Mouse (Mus musculus) hindbrain, embryonic 15.5 days (tissue): ENCODE results near the gene Snd1. TPM values are rescaled to one million over a fixed set of nuclear protein-coding genes. Genes with fewer than 3 reads are reported as not detected.

ENCODE experiments used
- ATAC-seq: fragments of 200-750 bp; cut with Nextera tagmentation; 2 replicates; pipeline ENCODE4 v1.8.0; 2017; ENCODE audit warnings: low read depth, moderate number of reproducible peaks, moderate TSS enrichment; ENCODE audit not compliant: low FRiP score
- H3K27ac ChIP-seq: fragments of 300-500 bp; sonication (generic); replicated peaks from 2 replicates; pipeline ENCODE4 v1.5.1; 2015; ENCODE audit warnings: mild to moderate bottlenecking, inconsistent platforms
- H3K27me3 ChIP-seq: fragments of 300-500 bp; sonication (generic); 2 replicates; pipeline ENCODE4 v1.6.1; 2015; ENCODE audit warnings: control low read depth, inconsistent platforms
- H3K36me3 ChIP-seq: fragments of 300-500 bp; sonication (generic); 2 replicates; pipeline ENCODE4 v1.6.1; 2015; ENCODE audit warnings: control low read depth, inconsistent platforms
- H3K4me1 ChIP-seq: fragments of 300-500 bp; sonication (generic); replicated peaks from 2 replicates; pipeline ENCODE4 v1.6.1; 2015; ENCODE audit warnings: control low read depth, inconsistent platforms
- H3K4me2 ChIP-seq: fragments of 300-500 bp; sonication (generic); 2 replicates; pipeline ENCODE4 v1.6.1; 2015; ENCODE audit warnings: moderate library complexity, mild to moderate bottlenecking, inconsistent platforms
- H3K4me3 ChIP-seq: fragments of 300-500 bp; sonication (generic); 2 replicates; pipeline ENCODE4 v1.5.1; 2015; ENCODE audit warnings: mild to moderate bottlenecking, inconsistent platforms
- H3K9ac ChIP-seq: fragments of 300-500 bp; sonication (generic); 2 replicates; pipeline ENCODE4 v1.6.1; 2015; ENCODE audit warnings: inconsistent platforms
- H3K9me3 ChIP-seq: fragments of 300-500 bp; sonication (generic); 2 replicates; pipeline ENCODE4 v1.6.1; 2016; ENCODE audit warnings: control low read depth, inconsistent platforms
- WGBS: fragments of 180-500 bp; shearing (Covaris S2); methylation state at CpG from one replicate; pipeline ENCODE4 v1.1.7; 2015; 5-methylcytosine and 5-hydroxymethylcytosine counted together
- polyA plus RNA-seq: library from polyadenylated mRNA; unstranded; fragments of >200 nt; fragmentation: Nextera tagmentation; extraction: Ambion mirVana; gene quantifications from 2 replicates; pipeline ENCODE4 v1.2.1, GENCODE M21; 2015

Snd1 gene
- polyA plus RNA-seq, 1 experiment from 2014 or later: 76.4 TPM

- Histone ChIP-seq H3K4me3 (no peak overlapping the region), H3K27ac (no peak overlapping the region), H3K9ac (no peak overlapping the region), H3K27me3 (no peaks in the 10 kb centered on the region), H3K4me2 (no peak overlapping the region), H3K36me3 (no peaks in the 10 kb centered on the region), H3K4me1 (0 out of 2 replicates have a peak, but pooled peaks cover 5% of the 10 kb centered on the region), H3K9me3 (no peaks in the 10 kb centered on the region)
- ATAC-seq: no peak
- WGBS: 76% methylated on average over 4 of the region's 4 CpGs
Measured at GRCm38 (mm10) chr6:28609291-28609690, 134.4 kb downstream of the Snd1 start.

DNA sequence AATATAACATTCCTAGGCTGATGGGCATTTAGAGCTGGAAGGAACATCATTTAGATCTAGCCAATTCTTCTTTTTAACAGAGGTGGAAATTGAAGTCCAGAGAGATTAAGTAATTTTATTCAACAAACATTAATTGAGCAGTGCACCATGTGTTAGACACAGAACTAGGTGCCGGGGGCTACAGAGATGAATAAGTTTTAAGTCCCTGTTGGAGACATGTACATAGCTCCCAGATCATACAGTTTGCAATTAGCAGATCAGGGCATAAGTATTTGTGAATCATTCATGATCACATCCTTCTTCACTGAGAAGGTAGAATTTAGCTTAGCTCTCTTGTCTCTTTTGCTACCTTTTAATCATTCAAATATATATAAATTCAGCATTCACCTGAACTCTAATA is 135.2 kb downstream of the Snd1 start:
- no peaks in the 10 kb centered on the region for H3K9me3 ChIP-seq
- H3K4me1 ChIP-seq: 0 out of 2 replicates have a peak, but pooled peaks cover 5% of the 10 kb centered on the region
- no peak overlapping the region for H3K9ac ChIP-seq
- ATAC-seq: no peak
- no peak overlapping the region for H3K27ac ChIP-seq
- no peak overlapping the region for H3K4me2 ChIP-seq
- no peaks in the 10 kb centered on the region for H3K27me3 ChIP-seq
- WGBS: 84% methylated on average over 1 of the region's 1 CpGs
- H3K4me3 ChIP-seq: no peak overlapping the region
- no peaks in the 10 kb centered on the region for H3K36me3 ChIP-seq

- no peaks in the 10 kb centered on the region for H3K36me3 ChIP-seq
- H3K9me3 ChIP-seq: no peaks in the 10 kb centered on the region
- no peak overlapping the region for H3K4me3 ChIP-seq
- WGBS: 84% methylated on average over 4 of the region's 4 CpGs
- H3K4me1 ChIP-seq: peaks cover 4% of the 10 kb centered on the region; the same call in 1 of the 2 replicates
- no peak for ATAC-seq
- no peak overlapping the region for H3K27ac ChIP-seq
- H3K4me2 ChIP-seq: no peak overlapping the region
- H3K9ac ChIP-seq: no peak overlapping the region
- H3K27me3 ChIP-seq: no peaks in the 10 kb centered on the region
Measured at GRCm38 (mm10) chr6:28613441-28613840, 138.5 kb downstream of the Snd1 start.

DNA sequence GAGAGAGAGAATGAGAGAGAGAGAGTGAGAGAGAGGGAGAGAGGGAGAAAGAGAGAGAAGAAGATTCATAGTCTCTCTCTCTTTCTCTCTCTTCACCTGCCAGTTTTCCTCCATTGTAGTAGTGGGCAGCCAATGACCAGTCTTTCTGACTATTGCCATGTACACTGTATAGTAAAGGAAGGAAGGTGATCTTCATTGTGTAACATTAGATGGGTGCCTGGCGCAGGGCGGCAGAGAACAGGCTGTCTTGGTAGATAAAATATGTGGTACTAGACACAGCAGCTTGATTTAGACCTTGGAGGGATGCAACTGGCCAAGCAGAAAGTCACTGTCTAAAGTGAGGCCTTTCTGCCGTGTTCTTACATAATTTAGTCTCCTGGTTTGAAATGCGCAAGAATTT is 139.9 kb downstream of the Snd1 start:
- Histone ChIP-seq H3K36me3 (no peaks in the 10 kb centered on the region), H3K4me3 (no peak overlapping the region), H3K4me1 (peaks cover 16% of the 10 kb centered on the region), H3K4me2 (no peak overlapping the region), H3K27ac (no peak overlapping the region), H3K9me3 (no peaks in the 10 kb centered on the region), H3K27me3 (no peaks in the 10 kb centered on the region), H3K9ac (no peak overlapping the region)
- WGBS: 84% methylated on average over 4 of the region's 4 CpGs
- no peak for ATAC-seq

DNA sequence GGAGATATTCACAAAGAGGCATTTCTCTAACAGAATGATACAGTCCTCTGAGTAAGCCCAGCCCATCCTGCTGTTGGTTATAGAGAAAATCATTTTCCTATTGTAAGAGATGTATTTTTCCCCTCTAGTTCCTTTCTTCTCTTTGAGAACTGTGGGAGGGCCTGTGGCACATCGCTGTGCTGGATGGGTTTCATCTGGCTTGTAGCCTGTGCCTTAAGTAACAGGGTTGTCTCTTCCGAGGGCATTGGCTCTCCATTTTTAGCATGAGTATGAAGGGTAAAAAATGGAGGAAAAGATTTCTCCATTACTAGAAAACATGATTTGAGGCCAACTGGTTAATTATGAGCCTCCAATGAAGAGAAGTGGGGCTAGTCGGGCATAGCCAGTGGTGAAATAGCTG is 140.5 kb downstream of the Snd1 start:
- no peak overlapping the region for H3K27ac ChIP-seq
- H3K9ac ChIP-seq: no peak overlapping the region
- ATAC-seq: no peak
- no peaks in the 10 kb centered on the region for H3K9me3 ChIP-seq
- H3K27me3 ChIP-seq: no peaks in the 10 kb centered on the region
- H3K4me3 ChIP-seq: no peak overlapping the region
- H3K36me3 ChIP-seq: no peaks in the 10 kb centered on the region
- H3K4me1 ChIP-seq: peaks cover 19% of the 10 kb centered on the region
- H3K4me2 ChIP-seq: no peak overlapping the region
- WGBS: 69% methylated on average over 3 of the region's 3 CpGs

DNA sequence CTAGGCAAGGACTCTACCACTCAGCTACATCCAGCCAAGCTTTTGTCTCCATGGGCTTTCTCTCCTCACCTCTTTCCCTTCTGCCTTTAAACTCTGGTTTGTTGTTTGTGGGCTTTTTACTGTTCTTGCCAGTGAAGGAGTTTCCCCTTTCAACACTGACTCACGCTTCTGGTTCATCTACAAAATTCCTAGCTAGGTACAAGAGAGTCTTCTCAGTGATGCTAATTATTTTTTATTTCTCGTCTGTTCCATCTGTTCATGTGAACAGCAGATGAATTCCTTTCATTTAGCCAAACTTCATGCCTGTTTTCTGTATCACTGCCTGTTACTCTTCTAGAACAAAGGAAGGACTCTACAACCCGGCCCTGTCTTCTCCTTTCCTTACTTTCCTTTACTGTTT is 141.0 kb downstream of the Snd1 start:
- H3K27ac ChIP-seq: no peak overlapping the region
- no peaks in the 10 kb centered on the region for H3K9me3 ChIP-seq
- ATAC-seq: no peak
- H3K4me3 ChIP-seq: no peak overlapping the region
- no peaks in the 10 kb centered on the region for H3K27me3 ChIP-seq
- H3K36me3 ChIP-seq: no peaks in the 10 kb centered on the region
- no peak overlapping the region for H3K4me2 ChIP-seq
- peaks cover 19% of the 10 kb centered on the region for H3K4me1 ChIP-seq
- no peak overlapping the region for H3K9ac ChIP-seq
- 45% methylated on average over 3 of the region's 3 CpGs for WGBS

GRCm38 (mm10) chr6:28618299-28618698 is 143.4 kb downstream of the Snd1 start:
- H3K27ac ChIP-seq: no peak overlapping the region
- no peak for ATAC-seq
- no peak overlapping the region for H3K4me2 ChIP-seq
- H3K9me3 ChIP-seq: no peaks in the 10 kb centered on the region
- H3K4me1 ChIP-seq: peaks cover 19% of the 10 kb centered on the region
- H3K36me3 ChIP-seq: no peaks in the 10 kb centered on the region
- H3K9ac ChIP-seq: no peak overlapping the region
- H3K27me3 ChIP-seq: no peaks in the 10 kb centered on the region
- WGBS: 40% methylated on average over 3 of the region's 3 CpGs
- no peak overlapping the region for H3K4me3 ChIP-seq

DNA sequence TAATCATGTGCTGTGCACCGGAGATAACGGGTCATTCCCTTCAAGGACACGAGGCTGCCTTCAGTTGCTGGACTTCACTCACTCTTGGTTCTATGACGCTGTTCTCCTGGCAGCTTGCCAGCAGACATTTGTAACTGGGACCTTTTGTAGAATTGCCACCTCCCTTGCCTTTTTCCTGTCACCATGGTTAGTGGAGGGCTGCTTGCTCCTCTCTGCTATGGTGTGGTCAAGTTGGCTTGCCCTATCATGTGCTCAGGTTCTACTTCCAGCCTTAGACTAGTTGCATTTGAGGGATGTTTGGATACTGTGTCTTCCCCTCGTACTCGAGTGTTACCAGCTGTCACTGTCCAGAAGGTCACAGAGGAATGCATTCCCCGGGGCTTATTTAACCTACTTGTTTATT is 143.8 kb downstream of the Snd1 start:
- Histone ChIP-seq H3K27me3 (no peaks in the 10 kb centered on the region), H3K27ac (no peak overlapping the region), H3K9ac (no peak overlapping the region), H3K9me3 (no peaks in the 10 kb centered on the region), H3K4me2 (no peak overlapping the region), H3K4me1 (peaks cover 19% of the 10 kb centered on the region), H3K36me3 (no peaks in the 10 kb centered on the region), H3K4me3 (no peak overlapping the region)
- 29% methylated on average over 7 of the region's 7 CpGs for WGBS
- no peak for ATAC-seq

DNA sequence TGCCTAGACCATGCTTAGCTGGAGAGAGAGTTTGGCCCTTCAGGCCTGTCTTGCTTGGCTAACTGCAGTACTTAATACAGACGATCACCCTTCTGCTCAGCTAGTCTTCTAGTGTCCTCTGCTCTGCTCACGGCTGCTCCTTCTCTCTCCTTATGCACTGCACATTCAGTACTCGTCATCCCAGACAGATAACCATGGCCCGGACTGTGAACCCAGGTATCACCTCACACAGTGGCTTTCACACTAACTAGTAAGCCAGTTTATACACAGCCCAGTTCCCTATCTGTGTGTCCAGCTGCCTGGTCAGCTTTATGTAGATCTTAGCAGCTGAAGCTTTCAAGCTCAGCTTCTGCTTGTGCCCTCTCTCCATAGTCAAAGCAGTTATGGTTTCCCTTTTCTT is 146.5 kb downstream of the Snd1 start:
- Histone ChIP-seq H3K4me3 (no peak overlapping the region), H3K4me2 (no peak overlapping the region), H3K9ac (no peak overlapping the region), H3K36me3 (no peaks in the 10 kb centered on the region), H3K27ac (no peak overlapping the region), H3K27me3 (no peaks in the 10 kb centered on the region), H3K9me3 (no peaks in the 10 kb centered on the region), H3K4me1 (peaks cover 19% of the 10 kb centered on the region)
- ATAC-seq: no peak
- 83% methylated on average over 4 of the region's 4 CpGs for WGBS

DNA sequence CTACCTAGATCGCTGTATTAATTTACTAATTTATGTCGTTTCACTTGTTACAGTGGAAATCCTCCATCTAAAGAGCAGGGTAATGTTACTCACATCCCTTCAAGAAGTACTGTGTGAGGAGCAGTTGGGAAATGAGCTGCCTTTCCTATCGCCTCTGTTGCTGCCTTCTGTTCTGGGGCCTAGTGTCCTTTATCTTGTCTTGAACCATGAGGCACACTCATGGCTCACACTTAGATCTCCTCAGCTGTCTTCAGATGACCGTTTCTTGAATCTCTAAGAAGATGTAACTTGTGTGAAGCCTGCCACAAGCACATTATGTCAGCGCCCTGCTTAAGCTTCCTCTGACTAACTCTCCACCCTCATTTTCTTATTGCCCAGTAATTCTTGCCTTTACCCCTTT is 147.0 kb downstream of the Snd1 start:
- 90% methylated on average over 5 of the region's 5 CpGs for WGBS
- H3K4me1 ChIP-seq: peaks cover 19% of the 10 kb centered on the region
- H3K27me3 ChIP-seq: no peaks in the 10 kb centered on the region
- no peak overlapping the region for H3K9ac ChIP-seq
- H3K4me3 ChIP-seq: no peak overlapping the region
- H3K4me2 ChIP-seq: no peak overlapping the region
- no peaks in the 10 kb centered on the region for H3K9me3 ChIP-seq
- H3K36me3 ChIP-seq: no peaks in the 10 kb centered on the region
- no peak for ATAC-seq
- H3K27ac ChIP-seq: no peak overlapping the region

DNA sequence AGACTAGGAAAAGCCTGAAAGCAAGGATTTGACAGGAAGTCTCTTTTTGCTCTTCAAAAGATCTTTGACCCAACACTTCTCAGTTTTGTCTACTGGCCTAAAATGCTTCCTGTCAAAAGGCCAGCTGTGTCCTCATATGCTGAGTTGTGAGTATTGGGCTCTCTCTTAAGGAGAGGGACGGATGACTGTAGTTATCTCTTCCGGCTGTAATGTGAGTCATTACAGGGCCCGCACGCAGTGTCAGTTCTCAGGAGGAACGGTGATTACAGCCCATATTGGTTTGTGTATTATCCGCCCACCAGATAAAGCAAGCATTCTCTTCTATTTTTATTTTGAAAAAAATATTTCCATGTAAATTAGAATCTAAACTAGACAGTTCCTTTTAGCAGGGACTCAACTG is 147.6 kb downstream of the Snd1 start:
- H3K36me3 ChIP-seq: no peaks in the 10 kb centered on the region
- no peak for ATAC-seq
- H3K9me3 ChIP-seq: no peaks in the 10 kb centered on the region
- WGBS: 79% methylated on average over 6 of the region's 6 CpGs
- H3K4me1 ChIP-seq: peaks cover 19% of the 10 kb centered on the region
- H3K9ac ChIP-seq: no peak overlapping the region
- no peaks in the 10 kb centered on the region for H3K27me3 ChIP-seq
- no peak overlapping the region for H3K4me3 ChIP-seq
- H3K4me2 ChIP-seq: no peak overlapping the region
- H3K27ac ChIP-seq: no peak overlapping the region

GRCm38 (mm10) chr6:28622963-28623362 is 148.0 kb downstream of the Snd1 start:
- no peaks in the 10 kb centered on the region for H3K36me3 ChIP-seq
- WGBS: 88% methylated on average over 3 of the region's 3 CpGs
- no peak overlapping the region for H3K27ac ChIP-seq
- H3K4me3 ChIP-seq: no peak overlapping the region
- no peak overlapping the region for H3K4me2 ChIP-seq
- peaks cover 20% of the 10 kb centered on the region for H3K4me1 ChIP-seq
- H3K9me3 ChIP-seq: no peaks in the 10 kb centered on the region
- no peak for ATAC-seq
- no peaks in the 10 kb centered on the region for H3K27me3 ChIP-seq
- H3K9ac ChIP-seq: no peak overlapping the region

DNA sequence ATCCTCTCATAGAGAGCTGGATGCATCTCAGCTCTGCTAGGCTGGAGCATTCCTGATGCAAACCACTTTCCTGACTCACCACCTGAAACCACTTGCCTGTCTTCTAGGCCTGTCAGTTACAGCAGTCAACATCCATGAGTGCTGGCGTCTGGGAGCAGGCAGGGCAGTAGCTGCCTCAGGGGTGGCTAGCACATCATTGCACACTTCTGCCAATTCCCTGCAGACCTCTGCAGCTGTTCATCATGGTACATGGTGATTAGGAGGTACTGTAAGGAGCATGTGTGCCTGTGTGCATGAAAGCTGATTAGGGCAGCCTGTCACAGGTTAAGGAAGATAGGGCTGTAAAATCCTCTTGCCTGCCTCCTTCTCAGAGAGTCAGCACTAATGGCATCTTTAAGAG is 153.5 kb downstream of the Snd1 start:
- no peaks in the 10 kb centered on the region for H3K9me3 ChIP-seq
- ATAC-seq: peak; percentile 65
- 11% methylated on average over 1 of the region's 1 CpGs for WGBS
- no peak overlapping the region for H3K9ac ChIP-seq
- no peak overlapping the region for H3K4me2 ChIP-seq
- H3K27me3 ChIP-seq: no peaks in the 10 kb centered on the region
- H3K27ac ChIP-seq: peak overlapping the region; percentile 32; the same call in 1 of the 2 replicates
- H3K4me1 ChIP-seq: peaks cover 26% of the 10 kb centered on the region
- no peaks in the 10 kb centered on the region for H3K36me3 ChIP-seq
- no peak overlapping the region for H3K4me3 ChIP-seq
